Mouse (Mus musculus) small intestine, adult 2 months (tissue): ENCODE measurements around the gene Tmbim7.

Experiments used
- CTCF ChIP-seq: fragments of 200-500 bp; IDR thresholded peaks from 2 replicates; pipeline ENCODE4 v1.5.1; 2012; ENCODE audit warnings: low read depth, mild to moderate bottlenecking, control low read depth, inconsistent platforms, low read length, moderate library complexity, mixed read lengths; ENCODE audit not compliant: insufficient replicate concordance, insufficient read length; ENCODE audit errors: extremely low read depth
- POLR2A ChIP-seq: fragments of 200-500 bp; IDR thresholded peaks from 2 replicates; pipeline ENCODE4 v1.6.1; 2012; ENCODE audit warnings: low read depth, mild to moderate bottlenecking, control low read depth, inconsistent platforms, low read length, moderate library complexity

DNA sequence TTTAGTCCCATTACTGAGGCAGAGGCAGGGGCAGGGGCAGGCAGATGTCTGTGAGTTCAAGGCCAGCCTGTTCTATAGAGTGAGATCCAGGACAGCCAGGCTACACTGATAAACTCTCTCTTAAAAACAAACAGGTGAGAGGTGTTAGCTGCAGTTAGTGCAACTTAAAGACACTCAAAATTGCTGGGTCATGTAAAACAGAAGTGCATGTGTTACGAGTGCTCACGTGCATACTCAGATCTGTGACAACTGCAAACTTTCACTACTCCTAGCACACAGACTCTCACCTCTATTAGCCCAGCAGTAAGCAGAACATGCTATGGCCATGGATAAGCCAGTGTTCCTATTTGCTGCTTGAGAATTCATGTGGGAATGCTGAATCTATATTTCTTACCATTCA is 72.4 kb downstream of the Tmbim7 start:
- no peak for TF ChIP-seq CTCF
- TF ChIP-seq POLR2A: no peak
